Mouse (Mus musculus): ENCODE data around the gene Mafg. TPM values are rescaled to one million over a fixed set of nuclear protein-coding genes. Genes with fewer than 3 reads are reported as not detected.
"Not testable (repeated sequence)": the region's sequence is repeated elsewhere in the genome, so short reads cannot be mapped to it uniquely, and the experiment has no call there.

Mafg gene
- 24.8 and 33.6 TPM in 2 replicates for polyA plus RNA-seq (2012; rRNA removed)

- Histone ChIP-seq H3K4me3 (ENCODE audit: low read depth, low read length) (peak within 1 kb of the TSS; percentile 87), H3K4me1 (ENCODE audit: control insufficient read depth, insufficient read depth, insufficient read length, low read length) (peaks cover 34% of the 10 kb centered on the region), H3K27ac (ENCODE audit: insufficient read depth, low read depth, low read length) (peak within 1 kb of the TSS; percentile 92), H3K27me3 (ENCODE audit: control insufficient read depth, insufficient read depth, low read length) (no peaks in the 10 kb centered on the region), H3K36me3 (ENCODE audit: control insufficient read depth, insufficient read depth, low read length) (peaks cover 6% of the 10 kb centered on the region)
- TF ChIP-seq POLR2A (IDR thresholded peaks at IDR 0.05; ENCODE audit: low read depth, low read length) (no peak), CTCF (IDR thresholded peaks at IDR 0.05; ENCODE audit: extremely low read depth, insufficient read length, insufficient replicate concordance, low read depth, low read length) (no peak)
- WGBS: 11% methylated on average over 58 of the region's 58 CpGs
Measured at GRCm38 (mm10) chr11:120633520-120634343, at the start of gene Mafg. Mafg (minus strand) TSS chr11:120633600.

GRCm38 (mm10) chr11:120682683-120683082 is 49.3 kb upstream of the Mafg start:
- peaks cover 16% of the 10 kb centered on the region for H3K4me1 ChIP-seq (ENCODE audit: control insufficient read depth, insufficient read depth, insufficient read length, low read length)
- 94% methylated on average over 5 of the region's 5 CpGs for WGBS

DNA sequence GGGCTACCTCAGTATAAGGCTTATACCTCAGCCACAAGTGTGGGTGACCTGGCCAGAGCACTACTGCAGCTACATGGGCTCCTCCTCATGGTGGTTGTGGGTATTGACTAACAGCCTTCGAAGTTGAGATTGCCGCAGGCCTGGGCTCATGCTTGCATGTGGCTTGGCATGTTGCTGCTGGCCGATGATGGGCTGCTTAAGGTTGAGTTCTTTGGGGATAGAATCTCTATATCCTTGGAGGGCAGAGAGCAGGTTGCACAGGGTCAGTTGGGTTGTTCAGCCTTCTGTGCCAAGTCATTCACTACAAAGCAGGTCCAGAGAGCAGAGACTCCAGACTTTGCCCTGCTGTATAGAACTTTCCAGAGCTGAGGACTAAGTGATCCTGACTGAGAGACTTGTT is 46.5 kb upstream of the Mafg start:
- Histone ChIP-seq H3K27me3 (ENCODE audit: control insufficient read depth, insufficient read depth, low read length) (no peaks in the 10 kb centered on the region), H3K36me3 (ENCODE audit: control insufficient read depth, insufficient read depth, low read length) (peaks cover 35% of the 10 kb centered on the region), H3K4me1 (ENCODE audit: control insufficient read depth, insufficient read depth, insufficient read length, low read length) (peaks cover 21% of the 10 kb centered on the region), H3K27ac (ENCODE audit: insufficient read depth, low read depth, low read length) (peak overlapping the region; percentile 90), H3K4me3 (ENCODE audit: low read depth, low read length) (no peak overlapping the region)
- WGBS: 42% methylated on average over 3 of the region's 3 CpGs
- TF ChIP-seq CTCF (IDR thresholded peaks at IDR 0.05; ENCODE audit: extremely low read depth, insufficient read length, insufficient replicate concordance, low read depth, low read length) (peak; percentile 46; the same call in 1 of the 2 replicates), POLR2A (IDR thresholded peaks at IDR 0.05; ENCODE audit: low read depth, low read length) (no peak)

More at GRCm38 (mm10) chr11:120682683-120683082, 49.3 kb upstream of the Mafg start:
- TF ChIP-seq POLR2A (IDR thresholded peaks at IDR 0.05; ENCODE audit: low read depth, low read length): no peak
- TF ChIP-seq CTCF (IDR thresholded peaks at IDR 0.05; ENCODE audit: extremely low read depth, insufficient read length, insufficient replicate concordance, low read depth, low read length): no peak
- Histone ChIP-seq H3K27me3 (ENCODE audit: control insufficient read depth, insufficient read depth, low read length) (no peaks in the 10 kb centered on the region), H3K36me3 (ENCODE audit: control insufficient read depth, insufficient read depth, low read length) (peaks cover 54% of the 10 kb centered on the region), H3K27ac (ENCODE audit: insufficient read depth, low read depth, low read length) (no peak overlapping the region), H3K4me3 (ENCODE audit: low read depth, low read length) (no peak overlapping the region)

DNA sequence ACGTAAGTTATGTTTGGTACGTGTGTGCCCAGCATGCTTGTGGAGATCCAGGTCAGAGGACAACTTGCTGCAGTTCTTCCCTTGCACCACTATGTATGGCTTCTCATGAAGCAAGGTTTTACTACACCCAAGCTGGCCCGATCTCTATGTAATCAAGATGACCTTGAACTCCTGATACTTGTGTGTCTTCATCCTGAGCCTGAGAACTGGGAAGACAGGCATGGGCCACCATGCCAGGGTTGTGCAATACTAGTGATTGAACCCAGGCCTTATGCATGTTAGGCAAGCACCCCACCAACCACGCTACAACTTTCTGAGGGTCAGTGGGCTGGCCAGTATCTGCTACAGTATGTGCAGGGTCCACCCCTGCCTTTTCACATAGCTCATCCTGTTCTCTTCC is 43.6 kb upstream of the Mafg start:
- peaks cover 22% of the 10 kb centered on the region for H3K36me3 ChIP-seq (ENCODE audit: control insufficient read depth, insufficient read depth, low read length)
- H3K27me3 ChIP-seq (ENCODE audit: control insufficient read depth, insufficient read depth, low read length): no peaks in the 10 kb centered on the region
- no peak overlapping the region for H3K27ac ChIP-seq (ENCODE audit: insufficient read depth, low read depth, low read length)
- no peak overlapping the region for H3K4me3 ChIP-seq (ENCODE audit: low read depth, low read length)
- 83% methylated on average over 4 of the region's 4 CpGs for WGBS
- peaks cover 25% of the 10 kb centered on the region for H3K4me1 ChIP-seq (ENCODE audit: control insufficient read depth, insufficient read depth, insufficient read length, low read length)
- TF ChIP-seq POLR2A (IDR thresholded peaks at IDR 0.05; ENCODE audit: low read depth, low read length) (no peak), CTCF (IDR thresholded peaks at IDR 0.05; ENCODE audit: extremely low read depth, insufficient read length, insufficient replicate concordance, low read depth, low read length) (no peak)

GRCm38 (mm10) chr11:120675875-120676274 is 42.5 kb upstream of the Mafg start:
- Histone ChIP-seq H3K36me3 (ENCODE audit: control insufficient read depth, insufficient read depth, low read length) (peaks cover 15% of the 10 kb centered on the region), H3K4me1 (ENCODE audit: control insufficient read depth, insufficient read depth, insufficient read length, low read length) (peaks cover 22% of the 10 kb centered on the region)
- 75% methylated on average over 5 of the region's 5 CpGs for WGBS
- H3K4me3 ChIP-seq (ENCODE audit: low read depth, low read length); H3K27me3 ChIP-seq (ENCODE audit: control insufficient read depth, insufficient read depth, low read length); H3K27ac ChIP-seq (ENCODE audit: insufficient read depth, low read depth, low read length): not testable (repeated sequence)

- WGBS: 16% methylated on average over 12 of the region's 12 CpGs
- peak overlapping the region; percentile 77 for H3K27ac ChIP-seq (ENCODE audit: insufficient read depth, low read depth, low read length)
- H3K4me1 ChIP-seq (ENCODE audit: control insufficient read depth, insufficient read depth, insufficient read length, low read length): peaks cover 9% of the 10 kb centered on the region; the same call in 1 of the 2 replicates
- H3K36me3 ChIP-seq (ENCODE audit: control insufficient read depth, insufficient read depth, low read length): peaks cover 10% of the 10 kb centered on the region
- TF ChIP-seq POLR2A (IDR thresholded peaks at IDR 0.05; ENCODE audit: low read depth, low read length) (no peak), CTCF (IDR thresholded peaks at IDR 0.05; ENCODE audit: extremely low read depth, insufficient read length, insufficient replicate concordance, low read depth, low read length) (no peak)
- H3K4me3 ChIP-seq (ENCODE audit: low read depth, low read length): peak overlapping the region; percentile 94
- H3K27me3 ChIP-seq (ENCODE audit: control insufficient read depth, insufficient read depth, low read length): no peaks in the 10 kb centered on the region
Measured at GRCm38 (mm10) chr11:120673594-120674122, 40.3 kb upstream of the Mafg start.

Measured in small intestine, adult 2 months (tissue).